Mouse (Mus musculus): ENCODE results near the gene Fgf4. TPM values are rescaled to one million over a fixed set of nuclear protein-coding genes. Genes with fewer than 3 reads are reported as not detected.
"Not testable (repeated sequence)": the region's sequence is repeated elsewhere in the genome, so short reads cannot be mapped to it uniquely, and the experiment has no call there.

The Fgf4 gene
- total RNA-seq, 2 experiments from 2014 or later, result not detected

DNA sequence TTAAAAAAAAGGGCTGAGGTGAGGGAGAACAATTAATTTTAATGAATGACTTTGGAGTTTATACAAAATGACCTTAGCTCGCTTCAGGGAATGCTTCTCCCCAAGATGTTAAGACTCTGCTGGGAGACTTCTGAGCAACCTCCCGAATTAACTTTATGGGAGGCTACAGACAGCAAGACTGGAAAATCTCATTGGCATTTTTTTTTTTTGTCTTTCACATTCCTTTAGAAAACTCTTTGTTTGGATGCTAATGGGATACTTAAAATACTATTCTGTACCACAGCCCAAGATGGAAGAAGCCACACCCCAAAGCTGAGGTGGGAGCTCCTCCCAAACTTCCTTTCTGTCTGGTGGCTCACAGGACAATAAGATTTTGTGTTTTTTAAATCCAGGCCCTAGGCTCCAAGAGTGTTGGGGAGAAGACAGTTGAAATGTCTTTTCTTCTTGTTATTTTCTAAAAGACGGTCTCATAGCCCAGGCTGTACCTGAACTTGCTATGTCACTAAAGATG, 17.0 kb downstream of the Fgf4 start:
- DNase-seq, result no peak
- intact Hi-C loops (cut with DNase I), result no loop called here

DNA sequence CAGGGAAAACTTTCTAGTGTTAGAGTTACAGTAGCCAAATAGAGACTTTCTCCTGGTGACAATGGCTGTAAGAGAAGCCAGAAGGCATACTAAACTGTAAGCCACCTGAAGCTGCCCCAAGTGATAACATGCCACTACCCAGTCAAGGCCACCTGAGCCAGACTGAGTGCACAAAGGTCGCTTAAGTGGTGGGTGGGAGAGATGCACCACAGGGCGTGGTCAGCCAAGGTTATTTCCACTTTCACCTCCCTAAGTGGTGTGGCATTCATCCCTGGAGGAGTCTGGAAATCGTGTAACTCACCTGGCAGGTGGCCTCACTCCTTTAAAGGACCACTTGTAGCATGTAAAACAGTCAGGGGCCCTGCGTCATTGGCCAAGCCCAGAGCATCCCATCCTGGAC, 20.0 kb downstream of the Fgf4 start:
- no peak for DNase-seq
- intact Hi-C loops (cut with DNase I), result no loop called here

DNA sequence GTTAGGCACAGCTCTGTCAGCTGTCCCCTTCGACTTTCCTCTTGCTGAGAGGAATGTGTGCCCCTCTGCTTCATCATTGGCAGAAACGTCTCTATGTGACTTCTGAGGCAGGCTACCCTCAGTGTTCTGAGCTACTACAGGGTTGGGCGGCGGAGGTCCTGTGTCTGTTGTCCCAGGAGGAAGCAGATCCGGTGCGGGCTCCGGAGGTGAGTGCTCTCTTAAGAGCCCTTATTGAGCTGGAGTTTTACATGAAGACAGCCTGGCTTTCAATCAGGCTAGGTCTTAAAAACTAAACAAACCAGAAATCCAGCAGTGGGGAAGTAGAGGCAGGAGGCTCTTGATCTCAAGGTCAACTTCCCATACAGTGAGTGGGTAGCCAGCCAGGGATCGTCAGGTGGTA, 20.4 kb downstream of the Fgf4 start:
- intact Hi-C loops (cut with DNase I), result no loop called here

DNA sequence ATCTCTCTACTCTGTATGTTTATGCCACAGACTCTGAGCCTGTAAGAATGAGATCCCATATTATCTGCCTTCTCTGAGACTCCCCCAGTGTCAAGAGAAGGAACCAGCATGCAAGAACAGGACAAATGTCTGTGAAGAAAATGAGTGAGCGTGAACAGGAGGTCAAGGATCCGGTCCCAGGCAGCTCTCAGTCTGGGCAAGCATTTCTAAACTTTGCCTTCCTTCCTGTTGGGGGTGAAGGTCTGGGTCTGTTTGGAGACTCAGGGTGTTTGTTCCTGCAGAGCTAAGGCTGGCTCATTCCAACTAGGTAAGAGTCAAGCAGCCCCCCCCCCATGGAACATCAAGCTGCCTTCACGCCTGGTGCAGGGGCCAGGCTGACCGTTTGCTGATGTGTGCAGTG, 25.3 kb downstream of the Fgf4 start:
- intact Hi-C loops (cut with DNase I), result no loop called here
- no peak for DNase-seq

More for the DNA sequence above, 20.4 kb downstream of the Fgf4 start:
- DNase-seq, result no peak

DNA sequence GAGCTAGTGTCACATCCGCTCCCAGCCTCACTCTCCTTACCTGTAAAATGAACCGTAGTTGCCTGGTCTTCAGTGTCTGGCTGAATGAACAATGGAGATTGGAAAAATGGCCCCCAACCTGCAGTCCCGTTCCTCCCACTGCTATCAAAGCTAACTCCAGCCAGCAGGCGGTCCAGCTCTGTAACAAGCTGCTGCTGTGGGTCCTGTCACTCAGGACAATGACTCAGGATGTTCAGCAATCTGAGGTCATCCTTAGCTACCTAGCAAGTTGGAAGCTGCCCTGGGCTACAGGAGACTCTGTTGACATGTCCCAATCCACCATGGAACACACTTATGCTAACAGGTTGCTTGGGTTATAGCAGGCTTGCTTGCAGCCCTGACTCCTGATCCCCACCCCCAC, 26.0 kb downstream of the Fgf4 start:
- intact Hi-C loops (cut with DNase I), result no loop called here

DNA sequence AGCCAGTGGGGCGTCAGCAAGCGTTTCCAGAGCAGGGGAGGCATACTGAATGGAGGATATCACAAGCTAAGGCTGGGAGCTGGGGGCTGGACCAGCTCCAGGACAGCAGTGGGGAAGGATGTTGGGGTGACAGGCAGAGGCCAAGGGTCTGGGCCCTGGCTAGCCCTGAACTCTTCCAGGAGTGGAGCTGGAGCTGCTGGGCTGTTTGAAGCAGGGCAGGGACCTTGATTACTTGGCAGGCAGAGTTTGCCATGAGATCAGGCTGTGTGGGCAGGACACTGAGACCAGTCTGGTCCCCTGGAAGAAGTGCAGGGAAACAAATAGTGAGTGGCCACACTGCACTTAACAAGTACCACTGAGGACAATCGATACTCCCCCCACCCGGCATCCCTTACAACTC, 27.1 kb downstream of the Fgf4 start:
- DNase-seq, result no peak
- intact Hi-C loops (cut with DNase I), result no loop called here

More for the DNA sequence above, 26.0 kb downstream of the Fgf4 start:
- no peak for DNase-seq

DNA sequence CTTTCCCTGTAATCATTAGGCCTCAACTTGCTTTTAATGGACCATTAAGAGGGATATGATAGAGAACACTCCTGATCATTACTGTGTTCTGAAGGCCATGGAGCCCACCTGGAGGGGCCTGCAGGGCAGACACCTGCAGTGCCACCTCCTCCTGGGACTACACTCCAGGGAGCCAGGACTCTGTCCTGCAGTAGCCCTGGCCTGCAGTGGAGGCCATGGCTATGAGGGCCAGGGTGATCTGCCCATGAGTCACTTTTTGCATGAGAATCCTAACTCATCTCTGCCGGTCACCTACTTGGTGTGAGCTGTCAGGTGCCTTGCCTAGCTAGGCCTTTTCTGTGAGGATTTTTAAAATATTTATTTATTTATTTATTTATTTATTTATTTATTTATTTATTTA, 31.2 kb downstream of the Fgf4 start:
- intact Hi-C loops (cut with DNase I), result no loop called here
- DNase-seq, result no peak

DNA sequence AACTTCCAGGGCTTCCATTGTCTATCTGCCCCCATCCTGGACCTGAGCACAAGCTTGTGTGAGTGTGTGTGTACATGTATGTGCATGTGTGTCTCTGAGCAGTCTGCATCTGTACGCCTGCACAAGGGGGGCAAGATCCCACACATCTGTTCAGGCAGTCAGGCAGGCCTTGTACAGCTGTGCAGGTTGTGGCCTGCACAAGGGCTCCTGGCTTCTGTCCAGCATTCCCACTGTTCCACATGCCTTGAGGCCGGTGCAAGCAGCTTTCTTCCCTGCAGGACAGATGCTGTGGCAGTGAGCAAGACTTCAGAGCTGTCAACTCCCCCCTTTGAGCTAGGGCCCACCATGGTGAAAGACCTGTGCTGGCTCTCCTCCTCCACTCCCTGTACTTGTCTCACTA, 35.9 kb downstream of the Fgf4 start:
- DNase-seq, result no peak
- intact Hi-C loops (cut with DNase I), result no loop called here

DNA sequence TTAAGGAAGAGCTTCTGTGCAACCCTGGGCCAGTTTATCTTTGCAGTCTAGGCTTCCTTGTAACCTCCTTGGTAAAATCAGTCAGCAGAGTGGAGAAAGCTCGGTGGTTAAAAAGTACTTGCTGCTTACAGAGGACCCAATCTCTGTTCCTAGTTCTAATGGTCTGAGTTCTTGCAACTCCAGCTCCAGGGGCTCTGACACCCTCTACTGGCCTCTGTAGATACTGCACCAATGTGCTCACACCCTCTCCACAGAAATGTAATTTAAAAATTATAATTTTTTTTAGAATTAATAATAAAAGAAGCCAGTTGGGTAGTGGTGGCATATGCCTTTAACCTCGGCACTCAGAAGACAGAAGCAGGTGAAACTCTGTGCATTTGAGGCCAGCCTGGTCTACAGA, 40.5 kb downstream of the Fgf4 start:
- no peak for DNase-seq
- intact Hi-C loops (cut with DNase I), result no loop called here

DNA sequence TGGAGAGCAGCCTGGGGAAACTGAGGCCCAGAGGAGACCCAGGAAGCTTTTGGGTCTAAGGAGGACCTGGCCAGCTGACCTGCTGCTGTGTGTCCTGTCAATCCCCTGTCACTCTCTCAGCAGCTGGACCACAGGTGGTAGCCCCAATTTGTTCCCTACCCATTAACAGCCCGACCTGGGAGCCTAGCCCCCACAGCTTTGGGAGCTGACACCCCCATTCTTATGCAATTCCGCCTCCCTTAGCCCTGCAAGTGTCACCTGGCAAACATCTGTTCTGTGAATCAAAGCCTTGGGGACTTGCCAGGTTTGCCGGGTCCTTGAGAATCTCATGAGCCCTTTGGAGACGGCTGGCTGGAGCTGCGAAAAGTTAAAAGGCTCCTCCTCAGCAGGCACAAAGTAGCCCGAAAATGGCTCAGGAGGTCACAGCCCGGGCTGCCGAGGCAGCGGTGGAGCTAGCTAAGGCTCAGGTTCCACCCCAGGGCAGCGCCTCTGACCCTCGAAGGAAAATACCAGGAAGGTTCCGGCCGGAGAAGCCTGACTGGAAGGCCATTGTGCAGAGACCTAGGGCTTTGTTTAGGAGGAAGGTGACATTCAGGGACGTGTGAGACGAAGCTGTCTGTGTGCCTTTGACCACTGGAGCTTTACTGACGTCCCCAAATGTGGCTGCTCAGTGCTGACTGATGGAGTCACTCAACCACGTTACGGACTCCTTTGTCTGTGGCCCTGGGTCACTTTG, 41.6 kb downstream of the Fgf4 start:
- DNase-seq, result no peak

DNA sequence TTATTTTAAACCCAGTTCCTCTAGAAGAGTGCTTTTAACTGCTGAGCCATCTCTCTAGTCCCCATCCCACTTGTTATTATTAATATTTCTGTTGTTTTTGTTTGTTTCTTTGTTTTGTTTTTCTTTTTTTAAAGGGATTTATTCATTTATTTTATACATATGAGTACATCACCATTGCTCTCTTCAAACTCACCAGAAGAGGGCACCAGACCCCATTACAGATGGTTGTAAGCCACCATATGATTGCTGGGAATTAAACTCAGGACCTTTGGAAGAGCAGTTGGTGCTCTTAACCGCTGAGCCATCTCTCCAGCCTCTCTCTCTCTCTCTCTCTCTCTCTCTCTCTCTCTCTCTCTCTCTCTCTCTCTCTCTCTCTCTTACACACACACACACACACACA, 43.5 kb downstream of the Fgf4 start:
- DNase-seq; intact Hi-C loops (cut with DNase I): not testable (repeated sequence)

More for the DNA sequence above, 41.6 kb downstream of the Fgf4 start:
- intact Hi-C loops (cut with DNase I), result no loop called here

DNA sequence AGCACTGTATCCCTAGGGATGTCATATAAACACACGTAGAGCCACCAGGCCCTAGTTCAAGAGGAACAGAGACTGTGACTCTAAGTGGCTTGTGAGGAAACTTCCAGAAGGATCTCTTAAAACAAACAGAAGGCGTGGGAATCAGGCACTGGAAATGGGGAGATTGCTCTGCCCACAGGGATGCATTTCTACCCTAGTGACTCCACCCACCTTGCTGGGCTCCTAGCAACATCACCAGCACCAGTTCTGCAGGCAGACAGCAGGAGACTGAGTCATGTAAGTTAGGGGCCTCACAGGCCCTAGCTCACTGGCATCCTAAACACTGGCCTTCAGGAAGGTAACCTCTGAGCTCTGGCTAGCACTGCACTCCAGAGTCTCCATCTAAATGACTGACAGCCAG, 44.7 kb downstream of the Fgf4 start:
- intact Hi-C loops (cut with DNase I), result no loop called here
- no peak for DNase-seq

DNA sequence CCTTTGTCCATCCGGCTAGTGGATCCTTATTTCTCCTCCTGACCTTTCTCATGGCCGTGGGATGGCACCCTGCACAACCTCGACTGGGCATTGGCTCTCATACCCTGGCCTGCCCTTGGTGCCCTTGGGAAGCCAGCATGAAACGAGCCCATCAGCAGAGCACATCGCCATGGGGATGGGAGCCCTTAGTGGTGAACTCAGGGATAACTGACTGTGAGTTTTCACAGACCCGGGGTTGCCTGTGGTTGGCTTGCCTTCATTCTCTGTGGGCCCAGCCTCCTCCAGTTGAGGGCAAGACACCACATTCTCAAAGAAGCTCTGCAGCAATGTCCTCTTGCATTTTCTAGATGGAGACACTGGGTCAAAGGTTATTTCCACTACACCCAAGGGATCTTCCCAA, 45.2 kb downstream of the Fgf4 start:
- DNase-seq, result no peak
- intact Hi-C loops (cut with DNase I), result no loop called here

DNA sequence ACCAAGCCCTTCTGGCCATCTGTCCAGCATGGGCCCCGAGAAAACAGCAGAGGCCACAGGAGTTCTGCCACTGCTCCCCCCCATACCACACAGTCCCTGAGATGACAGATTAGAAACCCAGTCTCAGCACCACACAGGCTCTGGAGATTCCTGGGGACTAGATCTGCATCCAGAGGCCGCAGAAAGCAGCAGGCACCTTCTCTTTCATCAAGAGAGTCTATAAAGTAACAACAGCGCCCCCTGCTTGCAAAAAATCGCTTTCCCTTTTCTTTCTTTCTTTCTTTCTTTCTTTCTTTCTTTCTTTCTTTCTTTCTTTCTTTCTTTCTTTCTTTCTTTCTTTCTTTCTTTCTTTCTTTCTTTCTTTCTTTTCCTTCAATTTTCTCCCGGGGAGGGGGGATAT, 47.0 kb downstream of the Fgf4 start:
- DNase-seq, result peak; percentile 24 to 53
- intact Hi-C loops (cut with DNase I), result loop anchor here (1.0 to 2.0 kb wide), 2 partner anchors 96 to 309 kb away; no protein-coding TSS in a partner anchor

DNA sequence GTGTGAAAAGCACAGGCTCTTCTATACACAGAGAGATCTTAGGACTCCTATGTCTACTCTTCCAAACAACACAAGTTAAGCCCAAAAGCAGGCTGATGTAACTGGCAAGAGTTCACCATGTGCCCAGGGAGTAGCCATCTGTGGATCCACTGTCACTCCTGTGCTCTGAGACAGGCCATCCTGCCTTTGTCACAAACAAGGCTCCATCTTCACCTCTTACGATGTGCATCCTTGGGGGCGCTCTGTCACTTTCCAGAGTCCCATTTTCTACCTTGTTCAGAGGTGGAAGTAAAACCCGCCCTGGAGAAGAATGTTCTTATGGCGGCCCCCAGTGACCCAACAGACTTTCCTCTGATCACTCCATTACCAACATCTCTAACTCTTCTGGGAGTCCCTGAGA, 47.5 kb downstream of the Fgf4 start:
- no peak for DNase-seq
- intact Hi-C loops (cut with DNase I), result loop anchor here (1.0 to 5.0 kb wide), 3 partner anchors 96 to 310 kb away; no protein-coding TSS in a partner anchor

DNA sequence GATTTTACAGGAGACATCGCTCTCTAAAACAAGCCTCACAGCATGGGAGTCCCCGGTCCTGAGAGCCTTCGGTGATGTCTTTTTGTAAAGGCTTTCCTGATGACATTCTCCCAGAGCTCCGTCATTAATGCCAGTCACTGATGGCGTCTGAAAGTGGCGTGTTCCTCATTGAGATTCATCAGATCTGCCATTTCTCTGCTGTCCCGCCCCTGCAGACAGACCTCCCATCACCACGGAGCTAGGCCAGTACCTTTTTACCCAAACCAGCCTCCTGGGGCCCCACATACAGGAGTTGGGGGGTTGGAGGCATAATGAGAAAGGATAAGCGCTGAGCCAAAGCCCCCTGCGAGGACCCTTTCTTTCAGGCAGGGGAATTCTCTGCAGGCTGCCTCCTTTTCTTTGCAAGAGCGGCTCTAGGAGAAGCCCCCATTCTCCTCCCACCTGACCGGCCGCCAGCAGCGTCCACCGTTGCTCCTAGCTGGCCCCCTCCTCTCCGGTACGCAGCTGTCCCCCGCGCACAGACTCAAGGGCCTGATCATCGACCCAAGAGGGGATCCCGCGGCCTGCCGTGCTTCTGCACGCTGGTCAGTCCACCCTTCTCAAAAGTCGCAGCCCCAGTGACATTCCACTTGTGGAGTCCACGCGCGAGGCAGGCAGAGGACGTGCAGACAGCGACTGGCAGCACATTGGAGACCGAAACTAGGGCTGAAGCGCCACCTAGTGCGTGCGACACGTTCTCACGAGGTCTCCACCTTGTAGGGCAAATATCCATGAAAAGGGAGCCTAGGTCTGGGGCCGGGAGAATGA, 48.3 kb downstream of the Fgf4 start:
- intact Hi-C loops (cut with DNase I), result loop anchor here (2.0 to 5.0 kb wide), 2 partner anchors 113 to 311 kb away; no protein-coding TSS in a partner anchor
- DNase-seq, result peak; percentile 71 to 81

DNA sequence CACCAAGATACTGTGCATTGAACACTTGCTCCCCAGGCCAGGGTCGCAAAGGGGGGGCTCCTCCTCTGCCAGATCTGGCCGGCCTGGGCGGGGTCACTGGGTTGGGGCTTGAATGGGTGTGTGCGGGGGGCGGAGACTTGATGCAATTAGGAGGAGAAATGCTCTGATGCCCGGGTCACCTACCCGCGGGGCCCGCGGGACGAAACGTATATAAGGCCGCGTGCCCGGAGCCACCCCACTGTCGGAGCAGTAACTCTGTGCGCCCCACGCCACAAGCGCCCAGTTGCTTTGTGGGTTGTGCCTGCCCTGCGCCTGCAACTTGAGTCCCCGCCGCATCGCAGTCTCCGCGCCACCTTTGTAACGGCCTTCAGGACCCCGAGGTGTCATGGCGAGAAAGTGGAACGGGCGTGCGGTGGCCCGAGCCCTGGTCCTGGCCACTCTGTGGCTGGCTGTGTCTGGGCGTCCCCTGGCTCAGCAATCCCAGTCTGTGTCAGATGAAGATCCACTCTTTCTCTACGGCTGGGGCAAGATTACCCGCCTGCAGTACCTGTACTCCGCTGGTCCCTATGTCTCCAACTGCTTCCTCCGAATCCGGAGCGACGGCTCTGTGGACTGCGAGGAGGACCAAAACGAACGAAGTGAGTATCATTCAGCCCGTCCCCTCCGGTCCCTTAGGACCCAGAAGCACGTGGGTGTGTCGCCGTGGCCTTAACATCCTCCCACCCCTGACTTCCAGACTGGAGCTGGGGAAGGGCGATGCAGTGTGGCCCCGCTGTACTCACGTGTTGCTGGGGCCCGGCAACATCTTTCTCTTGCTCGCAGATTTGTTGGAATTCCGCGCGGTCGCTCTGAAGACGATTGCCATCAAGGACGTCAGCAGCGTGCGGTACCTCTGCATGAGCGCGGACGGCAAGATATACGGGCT, 49.4 kb downstream of the Fgf4 start, which contains the start of gene Fgf15:
Fgf15 (plus strand) TSS at position 238 of the 925 bp plus-strand sequence.
- peak in 1 of 2 experiments; percentile 12 for DNase-seq
- intact Hi-C loops (cut with DNase I), result loop anchor here (5.0 kb wide), 1 partner anchor 114 kb away; no protein-coding TSS in a partner anchor

DNA sequence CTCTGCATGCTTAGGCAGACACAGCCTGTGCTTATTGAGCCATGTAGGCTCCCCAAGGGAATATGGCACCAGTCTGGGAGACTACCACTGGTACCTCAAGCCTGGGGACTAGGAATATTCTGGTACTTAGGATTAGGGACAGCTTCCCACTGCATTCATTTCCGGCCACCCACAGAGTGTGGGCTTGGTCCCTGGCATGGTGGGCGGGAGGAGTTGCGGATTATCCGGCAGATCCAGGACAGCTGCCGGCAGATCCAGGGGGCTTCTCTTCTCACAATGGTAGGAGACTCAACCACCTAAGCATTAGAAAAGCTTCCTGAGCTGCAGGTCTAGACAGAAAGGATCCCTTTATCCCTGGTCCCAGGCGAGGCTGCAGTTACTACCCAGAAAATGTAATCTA, 51.3 kb downstream of the Fgf4 start:
- no peak for DNase-seq

DNA sequence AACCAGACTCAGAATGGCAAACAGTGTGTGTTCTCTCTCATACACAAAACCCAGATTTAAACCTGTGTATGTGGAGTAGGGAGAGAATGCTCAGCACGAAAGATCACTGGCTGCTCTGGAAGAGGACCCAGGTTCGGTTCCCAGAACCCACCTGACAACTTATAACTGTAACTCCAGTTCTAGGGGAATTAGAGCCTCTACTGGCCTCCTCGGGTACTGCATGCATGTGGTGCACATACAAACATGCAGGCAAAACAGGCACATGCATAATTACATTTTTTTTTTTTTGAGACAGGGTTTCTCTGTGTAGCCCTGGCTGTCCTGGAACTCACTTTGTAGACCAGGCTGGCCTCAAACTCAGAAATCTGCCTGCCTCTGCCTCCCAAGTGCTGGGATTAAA, 58.3 kb downstream of the Fgf4 start:
- not testable (repeated sequence) for DNase-seq
- intact Hi-C loops (cut with DNase I), result loop anchor here (10.0 kb wide), 1 partner anchor 421 kb away; no protein-coding TSS in a partner anchor

More for the DNA sequence above, 51.3 kb downstream of the Fgf4 start:
- intact Hi-C loops (cut with DNase I), result loop anchor here (5.0 kb wide), 1 partner anchor 116 kb away; no protein-coding TSS in a partner anchor

Data from heart, postnatal 10 days (tissue).